In genomic region chr10:63065988-63066387, GRCm38 (mm10) we compare ENCODE assay signal across 7 mouse cellular contexts. TPM values are rescaled to one million over a fixed set of nuclear protein-coding genes. Genes with fewer than 3 reads are reported as not detected.
DNase-seq lines count a peak whose midpoint lies in the region; ATAC-seq and TF ChIP-seq lines count a peak whose summit lies in the region.

No protein-coding gene starts in this region.

- H3K4me3 ChIP-seq in cortical plate, adult 2 months (ENCODE audit: insufficient read depth, low read length) = no peak overlapping the region
- no peak overlapping the region for H3K4me3 ChIP-seq in intestine, postnatal 0 days (ENCODE audit: low read depth, low read length)
- no peak overlapping the region for H3K4me3 ChIP-seq in midbrain, embryonic 15.5 days
- no peak overlapping the region for H3K4me3 ChIP-seq in spleen, adult 2 months (ENCODE audit: extremely low read depth, insufficient read depth, insufficient read length)

- no peaks in the 10 kb centered on the region for H3K4me1 ChIP-seq in cortical plate, adult 2 months (ENCODE audit: control insufficient read depth, insufficient read depth, low read length)
- H3K4me1 ChIP-seq in intestine, postnatal 0 days (replicated peaks; ENCODE audit: control insufficient read depth, insufficient read depth, low read length) = no peaks in the 10 kb centered on the region
- H3K4me1 ChIP-seq in midbrain, embryonic 15.5 days = no peaks in the 10 kb centered on the region
- no peaks in the 10 kb centered on the region for H3K4me1 ChIP-seq in spleen, adult 2 months (ENCODE audit: control insufficient read depth, insufficient read depth, insufficient read length)

- 11% methylated on average over 5 of the region's 5 CpGs for WGBS in intestine, postnatal 0 days
- WGBS in midbrain, embryonic 15.5 days = 4% methylated on average over 5 of the region's 5 CpGs
- 8% methylated on average over 5 of the region's 5 CpGs for WGBS in spleen, adult 2 months

- intact Hi-C loops in gastrocnemius, postnatal 14 days (cut with DNase I; ENCODE audit: low total_unique reads) = no loop called here
- intact Hi-C loops in left cerebral cortex, postnatal 36 days (cut with DNase I) = loop anchor here (10.0 kb wide), 1 partner anchor 171 kb away; no protein-coding TSS in a partner anchor

- DNase-seq in adrenal gland, adult (ENCODE audit: inconsistent age in 2 of 2, low spot score in 1 of 2) = peak; percentile 82 to 92
- DNase-seq in gastrocnemius, postnatal 14 days = peak; percentile 78
- DNase-seq in left cerebral cortex, postnatal 36 days (ENCODE audit: low spot score in 2 of 2) = peak; percentile 59 to 61
- DNase-seq in spleen, adult 2 months (ENCODE audit: low read depth in 1 of 2, low spot score in 2 of 2) = peak; percentile 40 to 78

- H3K9me3 ChIP-seq in intestine, postnatal 0 days (ENCODE audit: control insufficient read depth) = no peaks in the 10 kb centered on the region
- H3K9me3 ChIP-seq in midbrain, embryonic 15.5 days = no peaks in the 10 kb centered on the region

- H3K4me2 ChIP-seq in intestine, postnatal 0 days (replicated peaks; ENCODE audit: low read depth) = peak overlapping the region; percentile 47
- no peak overlapping the region for H3K4me2 ChIP-seq in midbrain, embryonic 15.5 days

- no peak for TF ChIP-seq POLR2A in cortical plate, adult 2 months (IDR thresholded peaks at IDR 0.05; ENCODE audit: extremely low read depth, insufficient read depth, low read length)
- TF ChIP-seq POLR2A in spleen, adult 2 months (IDR thresholded peaks at IDR 0.05; ENCODE audit: low read depth, low read length) = no peak

- no peaks in the 10 kb centered on the region for H3K36me3 ChIP-seq in intestine, postnatal 0 days (ENCODE audit: control insufficient read depth, insufficient read depth)
- no peaks in the 10 kb centered on the region for H3K36me3 ChIP-seq in midbrain, embryonic 15.5 days (replicated peaks)
- H3K36me3 ChIP-seq in spleen, adult 2 months (ENCODE audit: control insufficient read depth, insufficient read depth, low read length) = no peaks in the 10 kb centered on the region

- no peak overlapping the region for H3K9ac ChIP-seq in intestine, postnatal 0 days (ENCODE audit: low read depth, low read length)
- no peak overlapping the region for H3K9ac ChIP-seq in midbrain, embryonic 15.5 days

- no peaks in the 10 kb centered on the region for H3K27me3 ChIP-seq in intestine, postnatal 0 days (replicated peaks; ENCODE audit: control insufficient read depth, insufficient read depth, low read length)
- H3K27me3 ChIP-seq in midbrain, embryonic 15.5 days (replicated peaks) = no peaks in the 10 kb centered on the region
- H3K27me3 ChIP-seq in spleen, adult 2 months (ENCODE audit: control insufficient read depth, insufficient read depth, low read length) = no peaks in the 10 kb centered on the region

- peak; percentile 81 for ATAC-seq in intestine, postnatal 0 days
- peak; percentile 89 for ATAC-seq in midbrain, embryonic 15.5 days (replicated peaks)

- no peak overlapping the region for H3K27ac ChIP-seq in cortical plate, adult 2 months (ENCODE audit: insufficient read depth, low read length)
- H3K27ac ChIP-seq in intestine, postnatal 0 days (ENCODE audit: low read depth, low read length) = no peak overlapping the region
- H3K27ac ChIP-seq in midbrain, embryonic 15.5 days = no peak overlapping the region
- H3K27ac ChIP-seq in spleen, adult 2 months (ENCODE audit: insufficient read depth, low read length) = no peak overlapping the region

- peak; percentile 91 for TF ChIP-seq CTCF in cortical plate, adult 2 months (IDR thresholded peaks at IDR 0.05; ENCODE audit: extremely low read depth, insufficient read depth, low read length)
- peak; percentile 96 for TF ChIP-seq CTCF in intestine, postnatal 0 days (IDR thresholded peaks at IDR 0.05; ENCODE audit: low read depth)
- peak; percentile 79 for TF ChIP-seq CTCF in spleen, adult 2 months (IDR thresholded peaks at IDR 0.05; ENCODE audit: extremely low read depth, insufficient read depth, insufficient read length, insufficient replicate concordance)

RNA-seq across cellular contexts. Expression of gene Pbld1, which starts 6.0 kb away (rescaled TPM):
- 0.17 and 0.19 TPM in 2 replicates for polyA plus RNA-seq in cortical plate, adult 2 months (2012; rRNA removed)
- under 1 TPM; 0.45 to 0.47 TPM for total RNA-seq in gastrocnemius, postnatal 14 days (2021)
- polyA plus RNA-seq in intestine, postnatal 0 days (2015; fragmentation: Nextera tagmentation; extraction: Ambion mirVana) = 1.8 and 2.1 TPM in 2 replicates
- under 1 TPM; 0.35 to 0.41 TPM for total RNA-seq in left cerebral cortex, postnatal 36 days (2021)
- 0.98 and 1.3 TPM in 2 replicates for polyA plus RNA-seq in midbrain, embryonic 15.5 days (2015; fragmentation: Nextera tagmentation; extraction: Ambion mirVana)
- 0.58 and 1.3 TPM in 2 replicates for polyA plus RNA-seq in spleen, adult 2 months (2012; rRNA removed)

RNA-seq across cellular contexts. Expression of gene Atoh7, which starts 33.5 kb away (rescaled TPM):
- polyA plus RNA-seq in cortical plate, adult 2 months (2012; rRNA removed) = 2.8 and 3.7 TPM in 2 replicates
- 1 to 10 TPM in 1 of 2 experiments, under 1 TPM in 1; 0.41 to 1.1 TPM for total RNA-seq in gastrocnemius, postnatal 14 days (2021)
- polyA plus RNA-seq in intestine, postnatal 0 days (2015; fragmentation: Nextera tagmentation; extraction: Ambion mirVana) = not detected in 2 replicates
- total RNA-seq in left cerebral cortex, postnatal 36 days (2021) = 1 to 10 TPM; 3.1 to 4.6 TPM
- polyA plus RNA-seq in midbrain, embryonic 15.5 days (2015; fragmentation: Nextera tagmentation; extraction: Ambion mirVana) = 2.2 and 2.6 TPM in 2 replicates
- polyA plus RNA-seq in spleen, adult 2 months (2012; rRNA removed) = 0.16 TPM in 1 of 2 replicates, not detected in the other

RNA-seq across cellular contexts. Expression of gene Pbld2, which starts 41.9 kb away (rescaled TPM):
- 3.1 TPM in 2 replicates for polyA plus RNA-seq in cortical plate, adult 2 months (2012; rRNA removed)
- 1 to 10 TPM; 1.8 to 2.0 TPM for total RNA-seq in gastrocnemius, postnatal 14 days (2021)
- 36.2 and 43.7 TPM in 2 replicates for polyA plus RNA-seq in intestine, postnatal 0 days (2015; fragmentation: Nextera tagmentation; extraction: Ambion mirVana)
- total RNA-seq in left cerebral cortex, postnatal 36 days (2021) = 1 to 10 TPM; 1.7 TPM
- 1.1 and 1.3 TPM in 2 replicates for polyA plus RNA-seq in midbrain, embryonic 15.5 days (2015; fragmentation: Nextera tagmentation; extraction: Ambion mirVana)
- polyA plus RNA-seq in spleen, adult 2 months (2012; rRNA removed) = 0.55 and 0.74 TPM in 2 replicates

RNA-seq across cellular contexts. Expression of gene Hnrnph3, which starts 42.0 kb away (rescaled TPM):
- 78.7 and 86.6 TPM in 2 replicates for polyA plus RNA-seq in cortical plate, adult 2 months (2012; rRNA removed)
- total RNA-seq in gastrocnemius, postnatal 14 days (2021) = 10 to 100 TPM; 12.6 to 14.4 TPM
- 21.2 and 25.0 TPM in 2 replicates for polyA plus RNA-seq in intestine, postnatal 0 days (2015; fragmentation: Nextera tagmentation; extraction: Ambion mirVana)
- total RNA-seq in left cerebral cortex, postnatal 36 days (2021) = 10 to 100 TPM; 36.1 to 65.0 TPM
- polyA plus RNA-seq in midbrain, embryonic 15.5 days (2015; fragmentation: Nextera tagmentation; extraction: Ambion mirVana) = 167 and 175 TPM in 2 replicates
- 9.0 and 11.2 TPM in 2 replicates for polyA plus RNA-seq in spleen, adult 2 months (2012; rRNA removed)
